Mouse (Mus musculus) liver, embryonic 14.5 days (tissue): ENCODE data around the gene Gm10518. TPM values are rescaled to one million over a fixed set of nuclear protein-coding genes. Genes with fewer than 3 reads are reported as not detected.

Source experiments
- ATAC-seq: fragments of 200-750 bp; cut with Nextera tagmentation; 2 replicates; pipeline ENCODE4 v1.8.0; 2017; ENCODE audit warnings: moderate number of reproducible peaks, mild to moderate bottlenecking, moderate library complexity; ENCODE audit not compliant: insufficient read depth
- DNase-seq, 3 experiments: peaks; one replicate each; pipeline ENCODE4 v3.0.0-alpha.2; 2012 to 2013; ENCODE audit warnings: low read depth in 3 of 3, low spot score in 3 of 3
- H3K27ac ChIP-seq: fragments of 300-500 bp; sonication (generic); 2 replicates; pipeline ENCODE4 v1.5.1; 2014; ENCODE audit warnings: moderate library complexity, mild to moderate bottlenecking, control low read depth, inconsistent platforms
- H3K27me3 ChIP-seq: fragments of 300-500 bp; sonication (generic); 2 replicates; pipeline ENCODE4 v1.6.1; 2014; ENCODE audit warnings: mild to moderate bottlenecking, low read length, moderate library complexity; ENCODE audit not compliant: control insufficient read depth, insufficient read depth
- H3K36me3 ChIP-seq: fragments of 300-500 bp; sonication (generic); replicated peaks from 2 replicates; pipeline ENCODE4 v1.6.1; 2014; ENCODE audit warnings: low read depth; ENCODE audit not compliant: control insufficient read depth, insufficient read depth
- H3K4me1 ChIP-seq, 2 experiments: fragments of 200-500 bp in 1 of 2; fragments of 300-500 bp in 1 of 2; sonication (generic) in 1 of 2; replicated peaks; 2 replicates each; pipeline ENCODE4 v1.6.1; 2012 to 2014; ENCODE audit warnings: antibody characterized with exemption in 1 of 2, inconsistent platforms in 1 of 2, low read length in 1 of 2; ENCODE audit not compliant: control insufficient read depth in 2 of 2, insufficient read depth in 2 of 2
- H3K4me2 ChIP-seq: fragments of 300-500 bp; sonication (generic); 2 replicates; pipeline ENCODE4 v1.6.1; 2014; ENCODE audit warnings: low read depth, mild to moderate bottlenecking, control low read depth, moderate library complexity
- H3K4me3 ChIP-seq, 2 experiments: fragments of 200-500 bp in 1 of 2; fragments of 300-500 bp in 1 of 2; sonication (generic) in 1 of 2; 2 replicates each; pipeline ENCODE4 v1.5.1; 2012 to 2014; ENCODE audit warnings: low read depth in 2 of 2, low read length in 2 of 2, mild to moderate bottlenecking in 2 of 2, control low read depth in 1 of 2, inconsistent platforms in 1 of 2, moderate library complexity in 1 of 2; ENCODE audit not compliant: insufficient read depth in 1 of 2
- H3K9ac ChIP-seq: fragments of 300-500 bp; sonication (generic); replicated peaks from 2 replicates; pipeline ENCODE4 v1.6.1; 2014; ENCODE audit warnings: mild to moderate bottlenecking, control low read depth, moderate library complexity
- H3K9me3 ChIP-seq: fragments of 300-500 bp; sonication (generic); 2 replicates; pipeline ENCODE4 v1.6.1; 2016; ENCODE audit warnings: low read length, mixed read lengths; ENCODE audit not compliant: control insufficient read depth
- CTCF ChIP-seq: IDR thresholded peaks from 2 replicates; pipeline ENCODE4 v1.5.1; 2016; ENCODE audit warnings: antibody characterized with exemption, low read depth, control low read depth
- EP300 ChIP-seq: IDR thresholded peaks from 2 replicates; pipeline ENCODE4 v1.6.1; 2016; ENCODE audit warnings: antibody characterized with exemption, low read depth
- WGBS: fragments of 180-500 bp; shearing (Covaris S2); extraction: QIAGEN DNeasy Blood & Tissue Kit; methylation state at CpG from one replicate; pipeline ENCODE4 v1.1.7; 2014; ENCODE audit not compliant: insufficient replicate concordance; 5-methylcytosine and 5-hydroxymethylcytosine counted together
- polyA plus RNA-seq, 2 experiments: library from polyadenylated mRNA; depleted of rRNA in 1 of 2; stranded (reverse) in 1 of 2; unstranded in 1 of 2; fragments of >200 nt; fragmentation: Nextera tagmentation in 1 of 2; extraction: Ambion mirVana in 1 of 2; gene quantifications; 2 replicates each; pipeline versions ENCODE4 v1.2.1 to v1.2.3; 2012 to 2014

The Gm10518 gene
- polyA plus RNA-seq, 2 experiments, result 0.37 TPM; not detected in 1

DNA sequence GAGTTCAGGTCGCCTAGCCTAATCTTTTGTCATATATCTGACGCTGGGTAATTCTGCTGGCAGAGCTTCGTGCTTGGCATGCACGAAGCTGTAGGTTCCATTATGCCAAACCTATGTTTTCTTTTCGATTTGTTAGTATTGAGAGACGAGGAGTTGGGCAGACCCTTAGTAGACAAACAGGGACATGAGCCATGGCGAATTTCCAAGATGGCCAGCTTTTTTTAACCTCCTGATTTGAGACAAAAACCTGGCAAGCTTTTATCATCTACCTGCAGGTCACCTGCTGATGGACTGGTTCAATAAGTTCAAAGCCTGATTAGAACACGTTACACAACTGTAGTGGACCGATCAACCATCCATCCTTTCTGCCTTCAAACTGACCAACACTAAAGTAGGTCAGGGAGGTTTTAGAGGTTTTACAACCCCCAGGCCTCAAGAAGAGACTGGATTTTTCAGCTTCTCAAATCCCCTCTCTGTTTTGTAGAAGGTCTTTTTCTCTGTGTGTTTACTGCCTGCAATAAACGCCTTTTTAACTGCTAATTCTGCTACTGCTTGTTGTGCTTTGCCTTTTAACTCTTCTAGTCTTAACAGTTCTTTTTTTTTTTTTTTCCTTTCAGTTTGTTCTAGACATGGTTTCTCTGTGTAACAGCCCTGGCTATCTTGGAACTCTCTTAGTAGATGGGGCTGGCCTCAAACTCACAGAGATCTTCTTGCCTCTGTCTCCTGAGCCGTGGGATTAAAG is 1.1 kb downstream of the Gm10518 start:
- Histone ChIP-seq H3K36me3 (peaks cover 5% of the 10 kb centered on the region), H3K4me3 (peak overlapping the region; percentile 86 to 99), H3K27me3 (no peaks in the 10 kb centered on the region), H3K9ac (peak overlapping the region; percentile 92), H3K4me2 (peak overlapping the region; percentile 98), H3K4me1 (peaks cover 50 to 55% of the 10 kb centered on the region in 2 experiments), H3K9me3 (no peaks in the 10 kb centered on the region), H3K27ac (peak overlapping the region; percentile 98)
- TF ChIP-seq CTCF, result no peak
- TF ChIP-seq EP300, result peak; percentile 51
- ATAC-seq, result no peak; the same call in 1 of the 2 replicates
- peak; percentile 41 to 62 (median 51) for DNase-seq
- 6% methylated on average over 11 of the region's 11 CpGs for WGBS

DNA sequence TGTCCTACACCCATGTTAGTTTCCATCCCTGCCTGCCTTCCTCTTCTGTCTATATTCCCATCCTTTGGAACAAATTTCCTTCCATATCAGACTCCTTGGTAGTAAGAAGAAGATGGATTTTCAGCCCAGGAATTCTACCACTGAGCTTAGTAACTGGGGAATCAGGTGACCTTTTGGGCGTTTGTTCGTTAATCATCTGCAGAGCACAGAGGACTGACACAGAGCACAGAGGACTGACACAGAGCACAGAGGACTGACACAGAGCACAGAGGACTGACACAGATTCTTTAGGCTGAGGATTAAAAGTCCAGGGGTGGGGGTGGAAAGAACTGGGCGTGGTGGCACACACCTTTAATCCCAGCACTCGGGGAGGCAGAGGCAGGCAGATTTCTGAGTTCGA is 2.6 kb downstream of the Gm10518 start:
- H3K4me3 ChIP-seq, result no peak overlapping the region
- WGBS, result 60% methylated on average over 5 of the region's 5 CpGs
- H3K9ac ChIP-seq, result no peak overlapping the region; the same call in 1 of the 2 replicates
- peak overlapping the region; percentile 6; the same call in 1 of the 2 replicates for H3K27ac ChIP-seq
- H3K27me3 ChIP-seq, result no peaks in the 10 kb centered on the region
- no peaks in the 10 kb centered on the region for H3K9me3 ChIP-seq
- no peaks in the 10 kb centered on the region for H3K36me3 ChIP-seq
- H3K4me2 ChIP-seq, result no peak overlapping the region
- no peak for ATAC-seq
- peaks cover 43 to 50% of the 10 kb centered on the region in 2 experiments for H3K4me1 ChIP-seq
- peak in 1 of 3 experiments; percentile 34 for DNase-seq
- TF ChIP-seq EP300, result no peak
- TF ChIP-seq CTCF, result no peak

DNA sequence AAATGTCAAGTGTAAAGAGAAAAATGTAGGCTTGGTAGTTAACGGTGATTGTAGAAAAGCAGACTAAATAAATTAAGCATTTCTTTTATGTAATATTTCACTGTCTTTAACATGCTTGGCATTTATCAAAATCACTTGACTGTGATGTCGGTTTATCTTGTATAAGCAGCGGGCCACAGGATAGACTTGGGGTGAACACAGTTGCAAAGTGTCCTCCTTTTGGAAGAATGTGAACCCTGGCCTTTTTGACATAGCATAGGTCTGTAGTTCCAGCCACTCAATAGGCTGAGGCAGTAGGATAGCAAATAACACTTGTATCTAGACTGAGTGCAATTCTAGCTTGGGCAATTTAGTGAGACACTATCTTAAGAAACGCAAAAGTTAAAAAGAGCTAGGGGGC is 4.3 kb downstream of the Gm10518 start:
- peak overlapping the region; percentile 55; the same call in 1 of the 2 replicates for H3K27ac ChIP-seq
- no peaks in the 10 kb centered on the region for H3K27me3 ChIP-seq
- H3K4me3 ChIP-seq, result no peak overlapping the region
- TF ChIP-seq EP300 (peak; percentile 62), CTCF (no peak)
- H3K9ac ChIP-seq, result no peak overlapping the region
- DNase-seq (no peak), ATAC-seq (no peak)
- H3K4me2 ChIP-seq, result peak overlapping the region; percentile 33
- H3K9me3 ChIP-seq, result no peaks in the 10 kb centered on the region
- 30% methylated on average over 4 of the region's 4 CpGs for WGBS
- H3K36me3 ChIP-seq, result no peaks in the 10 kb centered on the region
- H3K4me1 ChIP-seq, result peaks cover 43 to 45% of the 10 kb centered on the region in 2 experiments

DNA sequence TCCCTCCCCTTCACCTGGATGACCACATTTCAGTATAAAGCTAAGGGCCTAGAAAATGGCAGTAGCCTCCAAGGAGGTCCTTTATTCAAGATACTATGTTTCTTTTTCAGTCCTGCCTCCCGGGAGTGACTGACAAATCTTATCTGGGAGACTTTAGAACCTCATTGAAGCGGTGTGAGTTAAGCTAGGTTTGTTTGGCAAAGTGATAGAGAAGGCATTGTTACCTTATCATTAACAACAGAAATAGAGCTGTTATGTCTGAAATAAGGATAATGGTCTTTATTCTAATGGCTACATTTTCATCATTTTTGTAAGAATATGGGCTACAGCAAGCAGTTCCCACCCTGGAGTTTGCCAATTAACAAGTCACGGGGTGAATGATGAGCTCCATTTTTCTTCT is 5.1 kb downstream of the Gm10518 start:
- H3K36me3 ChIP-seq, result no peaks in the 10 kb centered on the region
- DNase-seq (peak; percentile 25 to 40 (median 39)), ATAC-seq (no peak)
- WGBS, result 22% methylated on average over 3 of the region's 3 CpGs
- peak overlapping the region; percentile 33; the same call in 1 of the 2 replicates for H3K4me2 ChIP-seq
- no peak overlapping the region for H3K4me3 ChIP-seq
- peak overlapping the region; percentile 55 for H3K27ac ChIP-seq
- H3K9me3 ChIP-seq, result no peaks in the 10 kb centered on the region
- TF ChIP-seq CTCF, result no peak
- peak; percentile 72 for TF ChIP-seq EP300
- peaks cover 47 to 48% of the 10 kb centered on the region in 2 experiments for H3K4me1 ChIP-seq
- no peaks in the 10 kb centered on the region for H3K27me3 ChIP-seq
- no peak overlapping the region for H3K9ac ChIP-seq

- H3K27me3 ChIP-seq, result no peaks in the 10 kb centered on the region
- 4% methylated on average over 2 of the region's 2 CpGs for WGBS
- peak in 1 of 3 experiments; percentile 62 for DNase-seq
- no peaks in the 10 kb centered on the region for H3K36me3 ChIP-seq
- H3K4me1 ChIP-seq, result peaks cover 12 to 18% of the 10 kb centered on the region in 2 experiments
- no peak overlapping the region for H3K9ac ChIP-seq
- TF ChIP-seq CTCF (no peak), EP300 (peak; percentile 76)
- ATAC-seq, result peak; percentile 84
- no peak overlapping the region; the same call in 1 of the 2 replicates for H3K27ac ChIP-seq
- H3K9me3 ChIP-seq, result no peaks in the 10 kb centered on the region
- H3K4me3 ChIP-seq, result no peak overlapping the region
- no peak overlapping the region for H3K4me2 ChIP-seq
These were observed 10.2 kb downstream of the Gm10518 start for GRCm38 (mm10) chr1:179813385-179813784.
